Mouse (Mus musculus): Measurements from ENCODE around the gene Stx8.

DNA sequence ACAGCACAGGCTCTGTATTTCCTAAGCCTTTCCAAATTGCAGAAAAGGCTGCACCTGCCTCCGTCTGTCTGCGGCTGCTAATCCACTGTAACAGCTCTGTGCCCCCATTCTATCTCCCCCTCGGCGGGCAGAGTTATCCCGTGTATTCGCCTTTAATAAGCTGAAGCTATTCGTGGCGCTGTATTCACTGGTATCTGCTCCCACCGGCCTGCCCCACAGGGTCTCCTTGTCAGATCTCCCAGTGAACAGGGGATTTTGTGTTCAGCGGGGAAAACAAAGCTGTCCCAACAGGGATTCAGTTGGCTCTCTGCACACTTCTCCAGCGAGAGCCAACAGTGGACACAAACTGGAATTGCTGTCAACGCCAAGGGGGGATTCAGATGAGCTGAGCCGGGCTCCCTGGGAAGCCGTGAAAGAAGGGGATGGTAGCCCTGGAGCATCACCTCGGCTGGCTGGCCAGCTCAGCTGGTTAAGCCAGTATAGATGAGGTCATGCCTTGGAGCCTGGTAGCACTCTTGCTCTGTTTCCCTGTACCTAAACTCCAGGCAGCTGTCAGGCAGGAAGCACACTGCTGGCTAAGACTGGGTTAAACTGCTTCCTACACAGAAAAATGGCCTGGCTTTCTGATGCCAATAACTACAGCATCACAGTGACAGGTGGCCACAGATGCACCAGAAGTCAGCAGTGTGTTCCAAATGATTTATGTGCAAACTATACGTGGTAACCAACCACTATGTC is 278.4 kb downstream of the Stx8 start:
- TF ChIP-seq CTCF (IDR thresholded peaks at IDR 0.05; ENCODE audit: borderline replicate concordance, insufficient read depth, low read length) (no peak), POLR2A (IDR thresholded peaks at IDR 0.05; ENCODE audit: low read depth, low read length) (no peak)
